Mouse (Mus musculus) B cell, adult 2 months (primary cell): ENCODE data around the gene Ccl2.

ENCODE experiments used
- DNase-seq, 2 experiments: peaks; one replicate each; pipeline ENCODE4 v3.0.0; 2022

Ccl2 gene

GRCm38 (mm10) chr11:82038535-82038934, 3.2 kb downstream of the Ccl2 start, which contains the start of gene Gm17268:
Gene Gm17268 (minus strand): TSS chr11:82038562.
- DNase-seq = no peak

- DNase-seq = no peak
These were observed 3.8 kb downstream of the Ccl2 start for GRCm38 (mm10) chr11:82039132-82039660.

- DNase-seq = no peak
These were observed 6.3 kb downstream of the Ccl2 start for GRCm38 (mm10) chr11:82041671-82042080.

GRCm38 (mm10) chr11:82045471-82045870, 10.1 kb downstream of the Ccl2 start, which contains the start of gene Ccl7:
Gene Ccl7 (plus strand): TSS chr11:82045712.
- DNase-seq = no peak

- peak; percentile 26 to 35 for DNase-seq
These were observed 12.5 kb downstream of the Ccl2 start for GRCm38 (mm10) chr11:82047746-82048415.

GRCm38 (mm10) chr11:82053849-82054248, 18.5 kb downstream of the Ccl2 start:
- no peak for DNase-seq

- DNase-seq = no peak
These were observed 22.3 kb downstream of the Ccl2 start, which contains the start of gene Ccl11 for GRCm38 (mm10) chr11:82057646-82058045. Gene Ccl11 (plus strand): TSS chr11:82057823.

- no peak for DNase-seq
These were observed 26.9 kb downstream of the Ccl2 start for GRCm38 (mm10) chr11:82062226-82062625.

GRCm38 (mm10) chr11:82063454-82063853, 28.1 kb downstream of the Ccl2 start:
- no peak for DNase-seq

GRCm38 (mm10) chr11:82066953-82067571, 31.7 kb downstream of the Ccl2 start:
- no peak for DNase-seq

GRCm38 (mm10) chr11:82071076-82071475, 35.7 kb downstream of the Ccl2 start:
- DNase-seq = no peak

- DNase-seq = no peak
These were observed 37.0 kb downstream of the Ccl2 start for GRCm38 (mm10) chr11:82072374-82072773.

- DNase-seq = no peak
These were observed 37.6 kb downstream of the Ccl2 start for GRCm38 (mm10) chr11:82072984-82073383.

- DNase-seq = no peak
These were observed 38.3 kb downstream of the Ccl2 start for GRCm38 (mm10) chr11:82073686-82074085.

GRCm38 (mm10) chr11:82077031-82077430, 41.7 kb downstream of the Ccl2 start:
- no peak for DNase-seq

- DNase-seq = no peak
These were observed 42.9 kb downstream of the Ccl2 start for GRCm38 (mm10) chr11:82078136-82078730.

GRCm38 (mm10) chr11:82080865-82081264, 45.5 kb downstream of the Ccl2 start:
- DNase-seq = no peak

- DNase-seq = no peak
These were observed 49.0 kb downstream of the Ccl2 start for GRCm38 (mm10) chr11:82084360-82084759.
